Mouse (Mus musculus): ENCODE data around the gene Flywch1. TPM values are rescaled to one million over a fixed set of nuclear protein-coding genes. Genes with fewer than 3 reads are reported as not detected.
A peak's percentile ranks its signal among the peaks of the same experiment; 100 is the strongest.

Flywch1 gene
- total and polyA plus RNA-seq, 2 experiments from 2014 or later: 183 to 230 TPM

- peak within 1 kb of the TSS; percentile 46 for H3K9ac ChIP-seq (replicated peaks; ENCODE audit: low read length)
- H3K4me3 ChIP-seq (ENCODE audit: low read length): peak within 1 kb of the TSS; percentile 40
- H3K4me2 ChIP-seq (ENCODE audit: low read depth, low read length): peak within 1 kb of the TSS; percentile 65
- no peak within 1 kb of the TSS for H3K27ac ChIP-seq
- H3K4me1 ChIP-seq (ENCODE audit: insufficient read depth, low read length): peaks cover 20% of the 10 kb centered on the region; the same call in 1 of the 2 replicates
- under 1% methylated on average over 37 of the region's 45 CpGs for WGBS
- peaks cover 48% of the 10 kb centered on the region for H3K27me3 ChIP-seq (ENCODE audit: insufficient read depth, low read length)
- H3K9me3 ChIP-seq (ENCODE audit: low read length): no peaks in the 10 kb centered on the region
- ATAC-seq (no peak), DNase-seq (ENCODE audit: low spot score) (peak; percentile 53)
- H3K36me3 ChIP-seq (ENCODE audit: insufficient read depth, low read length): no peaks in the 10 kb centered on the region
- no peak for TF ChIP-seq CTCF (IDR thresholded peaks at IDR 0.05; ENCODE audit: low read depth)
Observed at GRCm38 (mm10) chr17:23745301-23746251, 25.8 kb downstream of the Flywch1 start, which contains the start of gene Kremen2. TSS of gene Kremen2 (minus strand) at chr17:23745833.

DNA sequence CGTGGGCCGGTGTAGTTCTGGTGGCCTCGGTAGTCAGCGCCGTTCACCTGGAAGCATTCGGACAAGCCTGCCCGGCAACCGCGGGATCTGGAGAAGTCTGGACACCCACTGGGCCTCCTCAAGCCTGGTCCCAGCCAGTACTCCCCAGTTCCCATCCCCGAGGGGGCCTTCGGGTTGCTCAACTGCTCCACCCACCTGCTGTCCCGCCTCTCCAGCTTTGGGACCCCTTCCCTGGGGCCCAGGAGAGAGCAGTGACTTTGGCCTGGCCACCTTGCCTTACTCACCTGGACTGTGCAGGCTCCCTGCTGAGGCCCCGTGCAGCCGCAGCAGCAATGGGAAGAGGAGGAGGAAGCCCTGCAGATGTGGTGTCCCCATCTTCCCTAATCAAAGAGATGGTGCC, 26.8 kb downstream of the Flywch1 start:
- Histone ChIP-seq H3K4me1 (ENCODE audit: insufficient read depth, low read length) (peaks cover 22% of the 10 kb centered on the region; the same call in 1 of the 2 replicates), H3K4me3 (ENCODE audit: low read length) (peak overlapping the region; percentile 40; the same call in 1 of the 2 replicates), H3K4me2 (ENCODE audit: low read depth, low read length) (peak overlapping the region; percentile 65), H3K36me3 (ENCODE audit: insufficient read depth, low read length) (no peaks in the 10 kb centered on the region), H3K9me3 (ENCODE audit: low read length) (no peaks in the 10 kb centered on the region), H3K9ac (replicated peaks; ENCODE audit: low read length) (no peak overlapping the region), H3K27me3 (ENCODE audit: insufficient read depth, low read length) (peaks cover 48% of the 10 kb centered on the region), H3K27ac (no peak overlapping the region)
- no peak for DNase-seq (ENCODE audit: low spot score)
- no peak for ATAC-seq
- WGBS: 3% methylated on average over 14 of the region's 14 CpGs
- no peak for TF ChIP-seq CTCF (IDR thresholded peaks at IDR 0.05; ENCODE audit: low read depth)

DNA sequence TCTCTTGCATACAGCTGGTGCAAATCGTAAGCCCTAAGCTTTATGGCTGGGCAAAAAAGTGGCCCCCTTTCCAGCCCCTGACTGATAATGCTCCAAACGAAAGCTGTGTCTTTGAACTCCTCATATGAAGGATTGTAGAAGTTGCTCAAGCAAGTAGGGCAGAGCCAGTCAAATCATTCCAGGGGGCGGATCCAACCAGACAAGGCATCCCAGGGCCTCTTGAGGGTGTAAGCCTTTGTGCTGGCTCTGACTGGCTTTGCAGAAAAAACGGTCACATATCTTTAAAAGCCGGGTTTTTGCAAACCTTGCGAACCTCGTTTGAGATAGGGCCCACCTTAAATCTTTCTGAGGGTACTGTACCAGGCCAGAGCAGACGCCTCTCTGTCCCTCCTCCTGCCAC, 27.3 kb downstream of the Flywch1 start:
- ATAC-seq: no peak
- Histone ChIP-seq H3K9ac (replicated peaks; ENCODE audit: low read length) (no peak overlapping the region), H3K27me3 (ENCODE audit: insufficient read depth, low read length) (peaks cover 48% of the 10 kb centered on the region)

GRCm38 (mm10) chr17:23742941-23743340, 28.5 kb downstream of the Flywch1 start:
- Histone ChIP-seq H3K9me3 (ENCODE audit: low read length) (no peaks in the 10 kb centered on the region), H3K4me2 (ENCODE audit: low read depth, low read length) (no peak overlapping the region), H3K36me3 (ENCODE audit: insufficient read depth, low read length) (no peaks in the 10 kb centered on the region), H3K4me3 (ENCODE audit: low read length) (no peak overlapping the region), H3K27ac (no peak overlapping the region), H3K9ac (replicated peaks; ENCODE audit: low read length) (no peak overlapping the region), H3K4me1 (ENCODE audit: insufficient read depth, low read length) (peaks cover 35% of the 10 kb centered on the region), H3K27me3 (ENCODE audit: insufficient read depth, low read length) (peaks cover 48% of the 10 kb centered on the region)
- 65% methylated on average over 12 of the region's 12 CpGs for WGBS
- no peak for ATAC-seq
- no peak for DNase-seq (ENCODE audit: low spot score)
- no peak for TF ChIP-seq CTCF (IDR thresholded peaks at IDR 0.05; ENCODE audit: low read depth)

More for the DNA sequence above, 27.3 kb downstream of the Flywch1 start:
- no peak for TF ChIP-seq CTCF (IDR thresholded peaks at IDR 0.05; ENCODE audit: low read depth)
- 27% methylated on average over 8 of the region's 8 CpGs for WGBS
- Histone ChIP-seq H3K9me3 (ENCODE audit: low read length) (no peaks in the 10 kb centered on the region), H3K4me1 (ENCODE audit: insufficient read depth, low read length) (peaks cover 25% of the 10 kb centered on the region; the same call in 1 of the 2 replicates), H3K4me3 (ENCODE audit: low read length) (no peak overlapping the region), H3K4me2 (ENCODE audit: low read depth, low read length) (no peak overlapping the region), H3K36me3 (ENCODE audit: insufficient read depth, low read length) (no peaks in the 10 kb centered on the region), H3K27ac (no peak overlapping the region)
- DNase-seq (ENCODE audit: low spot score): no peak

- Histone ChIP-seq H3K9me3 (ENCODE audit: low read length) (no peaks in the 10 kb centered on the region), H3K27me3 (ENCODE audit: insufficient read depth, low read length) (peaks cover 48% of the 10 kb centered on the region), H3K9ac (replicated peaks; ENCODE audit: low read length) (0 out of 2 replicates have a peak overlapping the region, but pooled peaks have one; percentile 17), H3K4me3 (ENCODE audit: low read length) (peak overlapping the region; percentile 21), H3K27ac (no peak overlapping the region), H3K4me2 (ENCODE audit: low read depth, low read length) (peak overlapping the region; percentile 36; the same call in 1 of the 2 replicates), H3K36me3 (ENCODE audit: insufficient read depth, low read length) (0 out of 2 replicates have a peak, but pooled peaks cover 4% of the 10 kb centered on the region), H3K4me1 (ENCODE audit: insufficient read depth, low read length) (peaks cover 40% of the 10 kb centered on the region)
- TF ChIP-seq CTCF (IDR thresholded peaks at IDR 0.05; ENCODE audit: low read depth): no peak
- DNase-seq (ENCODE audit: low spot score) (peak; percentile 48), ATAC-seq (no peak)
- 8% methylated on average over 44 of the region's 44 CpGs for WGBS
Observed at GRCm38 (mm10) chr17:23742210-23742793, 29.1 kb downstream of the Flywch1 start.

GRCm38 (mm10) chr17:23741359-23742209, 29.8 kb downstream of the Flywch1 start:
- ATAC-seq: no peak
- 0 out of 2 replicates have a peak overlapping the region, but pooled peaks have one; percentile 21 for H3K4me3 ChIP-seq (ENCODE audit: low read length)
- peaks cover 48% of the 10 kb centered on the region for H3K27me3 ChIP-seq (ENCODE audit: insufficient read depth, low read length)
- H3K9ac ChIP-seq (replicated peaks; ENCODE audit: low read length): 0 out of 2 replicates have a peak overlapping the region, but pooled peaks have one; percentile 17
- no peak for DNase-seq (ENCODE audit: low spot score)
- 55% methylated on average over 38 of the region's 38 CpGs for WGBS
- TF ChIP-seq CTCF (IDR thresholded peaks at IDR 0.05; ENCODE audit: low read depth): no peak
- peaks cover 40% of the 10 kb centered on the region for H3K4me1 ChIP-seq (ENCODE audit: insufficient read depth, low read length)
- no peak overlapping the region for H3K27ac ChIP-seq
- no peaks in the 10 kb centered on the region for H3K9me3 ChIP-seq (ENCODE audit: low read length)
- H3K36me3 ChIP-seq (ENCODE audit: insufficient read depth, low read length): peaks cover 10% of the 10 kb centered on the region; the same call in 1 of the 2 replicates
- 0 out of 2 replicates have a peak overlapping the region, but pooled peaks have one; percentile 36 for H3K4me2 ChIP-seq (ENCODE audit: low read depth, low read length)
